Mouse (Mus musculus): ENCODE measurements around the gene Bco2. TPM values are rescaled to one million over a fixed set of nuclear protein-coding genes. Genes with fewer than 3 reads are reported as not detected.

Gene Bco2
- total RNA-seq (2022): 1 to 10 TPM; 3.2 to 5.4 (median 4.1) TPM

DNA sequence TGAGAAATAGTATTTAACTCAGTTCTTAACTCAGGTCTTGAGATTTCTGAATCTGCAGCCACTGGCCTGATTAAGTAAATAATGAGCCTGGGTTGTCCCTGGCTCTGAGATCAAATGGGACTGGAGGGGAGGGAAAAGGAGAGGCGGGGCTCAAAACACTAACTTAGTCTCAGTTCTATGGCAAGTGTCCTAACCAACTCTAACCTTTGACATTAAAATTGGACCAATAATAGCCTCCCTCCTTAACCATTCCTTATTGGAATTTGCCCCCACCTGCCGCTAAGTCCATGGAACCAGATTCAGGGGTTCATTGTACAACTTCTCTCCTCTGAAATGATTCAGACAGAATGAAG, at the start of gene Bco2:
Bco2 (minus strand) TSS at position 88 of the 353 bp plus-strand sequence.
- DNase-seq (ENCODE audit: low spot score in 2 of 2): no peak

DNA sequence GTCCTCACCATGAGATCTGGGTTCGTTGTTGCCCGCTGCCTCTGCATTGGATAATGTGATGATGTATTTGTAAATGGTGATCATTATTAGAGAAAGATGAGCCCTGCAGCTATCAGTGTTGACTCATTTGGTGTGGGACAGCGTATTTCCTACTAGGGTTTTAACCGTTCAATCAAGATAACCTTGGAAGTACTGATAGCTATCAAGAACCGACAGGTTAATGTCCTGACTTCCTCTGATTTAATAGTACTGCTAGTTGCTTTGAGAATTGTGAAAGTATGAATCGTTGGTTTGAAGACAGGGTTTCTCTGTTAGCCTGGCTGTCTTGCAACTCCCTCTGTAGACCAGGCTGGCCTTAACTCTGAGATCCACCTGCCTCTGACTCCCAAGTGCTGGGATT, 49.4 kb upstream of the Bco2 start:
- no peak for DNase-seq (ENCODE audit: low spot score in 2 of 2)

DNA sequence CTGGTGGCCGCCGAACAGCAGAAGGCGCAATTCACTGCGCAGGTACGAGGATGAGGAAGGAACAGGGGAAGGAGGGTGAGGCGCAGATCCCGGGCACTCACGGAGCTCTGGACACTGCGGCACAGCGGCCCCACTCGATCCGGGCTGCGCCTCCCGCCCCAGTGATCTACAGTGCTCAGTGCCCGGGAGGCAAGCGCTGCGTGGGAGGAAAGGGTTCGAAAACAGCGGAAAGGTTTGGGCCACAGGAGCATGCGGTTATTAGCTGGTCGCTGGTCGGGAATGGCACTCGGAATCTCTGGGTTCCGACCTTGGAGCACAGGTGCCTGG, 49.0 kb upstream of the Bco2 start:
- no peak for DNase-seq (ENCODE audit: low spot score in 2 of 2)

GRCm38 (mm10) chr9:50603189-50603997, 48.4 kb upstream of the Bco2 start, which contains the start of the genes Sdhd and Timm8b:
Gene Sdhd, minus strand, starts transcription at chr9:50603812.
Gene Timm8b, plus strand, starts transcription at chr9:50603910.
- peak; percentile 94 to 96 for DNase-seq (ENCODE audit: low spot score in 2 of 2)

GRCm38 (mm10) chr9:50602055-50602845, 47.3 kb upstream of the Bco2 start:
- DNase-seq (ENCODE audit: low spot score in 2 of 2): no peak

GRCm38 (mm10) chr9:50601536-50601935, 46.6 kb upstream of the Bco2 start:
- no peak for DNase-seq (ENCODE audit: low spot score in 2 of 2)

DNA sequence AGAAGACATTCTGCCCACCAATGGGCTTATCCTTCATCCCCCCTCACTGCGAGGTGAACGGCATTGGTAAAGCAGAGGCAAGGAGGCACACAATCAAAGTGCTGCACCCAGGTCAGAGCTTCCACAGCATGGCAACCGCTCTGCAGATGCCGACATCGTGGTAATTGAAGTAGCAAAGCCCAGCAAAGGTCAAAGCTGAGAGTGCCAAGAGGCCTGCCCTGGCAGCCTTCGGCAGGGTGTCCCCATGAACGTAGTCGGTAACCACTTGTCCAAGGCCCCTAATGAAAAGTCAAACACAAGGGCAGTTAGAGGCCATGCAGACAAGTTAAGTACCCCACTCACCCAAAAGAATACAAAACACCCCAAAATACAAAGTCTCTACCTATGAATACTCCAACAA, 42.0 kb upstream of the Bco2 start:
- DNase-seq (ENCODE audit: low spot score in 2 of 2): no peak

- DNase-seq (ENCODE audit: low spot score in 2 of 2): no peak
These were observed 39.9 kb upstream of the Bco2 start for GRCm38 (mm10) chr9:50594794-50595417.

DNA sequence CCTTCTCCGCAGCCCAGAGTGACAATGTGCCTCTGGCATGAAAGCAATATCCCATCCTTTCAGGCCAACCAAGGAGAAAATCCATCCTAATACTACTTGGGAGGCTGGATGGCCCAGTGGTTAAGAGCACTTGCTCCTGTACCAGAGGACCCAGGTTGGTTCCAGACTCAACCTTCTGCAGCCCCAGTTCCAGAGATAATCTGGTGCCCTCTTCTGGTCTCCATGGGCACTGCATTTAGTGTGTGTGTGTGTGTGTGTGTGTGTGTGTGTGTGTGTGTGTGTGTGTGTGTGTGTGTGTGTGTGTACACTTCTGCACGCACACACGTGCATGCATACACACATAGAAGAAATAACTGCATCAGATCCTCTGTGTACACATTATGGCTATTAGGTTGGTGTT, 38.6 kb upstream of the Bco2 start:
- no peak for DNase-seq (ENCODE audit: low spot score in 2 of 2)

- no peak for DNase-seq (ENCODE audit: low spot score in 2 of 2)
These were observed 38.0 kb upstream of the Bco2 start for GRCm38 (mm10) chr9:50592955-50593354.

DNA sequence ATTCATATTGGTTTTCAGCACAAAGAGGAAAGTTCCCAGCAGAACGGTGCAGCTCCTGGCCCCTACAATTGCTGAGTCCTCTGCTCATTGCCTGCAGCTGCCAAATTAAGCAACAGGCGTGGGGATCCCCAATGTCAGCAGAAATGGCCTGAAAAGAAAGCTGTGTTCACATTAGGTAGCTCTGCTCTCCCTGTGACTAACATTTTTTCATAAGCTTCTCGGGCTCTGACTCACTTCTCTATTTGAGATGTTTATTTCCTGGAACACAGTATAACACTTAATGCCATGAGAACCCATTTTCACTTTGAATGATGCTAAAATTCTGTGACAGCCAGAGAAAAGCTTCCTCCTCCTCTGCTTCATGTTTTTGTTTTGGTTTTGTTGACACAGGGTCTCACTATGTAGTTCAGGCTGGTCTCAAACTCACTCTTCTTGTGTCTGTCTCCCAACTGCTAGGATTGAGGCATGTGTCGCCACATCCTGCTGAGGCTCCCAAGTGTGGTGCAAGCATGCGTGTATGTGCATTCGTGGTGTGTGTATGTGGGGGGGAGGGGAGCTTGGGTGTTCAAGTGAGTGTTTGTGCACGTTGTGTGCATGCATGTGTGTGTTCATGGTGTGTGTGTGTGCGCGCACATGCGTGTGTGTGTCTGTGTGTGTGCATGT, 36.0 kb upstream of the Bco2 start:
- no peak for DNase-seq (ENCODE audit: low spot score in 2 of 2)

- DNase-seq (ENCODE audit: low spot score in 2 of 2): no peak
These were observed 32.0 kb upstream of the Bco2 start for GRCm38 (mm10) chr9:50586955-50587354.

DNA sequence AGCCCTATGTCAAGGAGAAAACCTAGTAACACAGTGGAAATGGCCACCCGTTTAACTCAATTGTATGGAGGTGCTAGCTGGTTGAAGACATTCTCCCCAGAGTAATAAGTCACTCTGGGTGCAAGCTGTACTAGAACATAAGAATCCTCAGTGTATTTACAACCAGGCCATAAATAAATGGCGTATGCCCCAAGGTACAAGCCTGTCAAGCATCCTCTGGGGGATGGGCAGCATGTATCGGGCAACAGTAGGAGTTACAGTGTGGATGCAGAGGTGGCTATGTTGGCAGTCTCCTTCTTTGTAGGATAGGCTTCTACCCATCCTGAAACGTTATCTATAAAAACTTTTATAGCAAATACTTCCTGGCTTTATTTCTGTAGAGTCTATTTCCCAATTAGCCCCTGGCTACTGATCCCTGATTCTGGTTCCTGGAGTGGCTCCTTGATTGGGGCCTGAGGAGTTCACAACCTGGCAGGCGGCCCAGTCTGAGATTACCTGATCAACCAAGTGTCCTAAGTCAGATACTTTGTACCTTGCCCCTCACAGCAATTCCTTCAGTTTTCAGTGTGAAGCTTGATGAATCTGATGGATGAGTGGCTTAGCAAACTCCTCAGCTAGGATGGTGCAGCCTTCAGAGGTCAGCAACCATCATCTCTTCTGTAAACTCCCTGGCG, 30.3 kb upstream of the Bco2 start:
- no peak for DNase-seq (ENCODE audit: low spot score in 2 of 2)

DNA sequence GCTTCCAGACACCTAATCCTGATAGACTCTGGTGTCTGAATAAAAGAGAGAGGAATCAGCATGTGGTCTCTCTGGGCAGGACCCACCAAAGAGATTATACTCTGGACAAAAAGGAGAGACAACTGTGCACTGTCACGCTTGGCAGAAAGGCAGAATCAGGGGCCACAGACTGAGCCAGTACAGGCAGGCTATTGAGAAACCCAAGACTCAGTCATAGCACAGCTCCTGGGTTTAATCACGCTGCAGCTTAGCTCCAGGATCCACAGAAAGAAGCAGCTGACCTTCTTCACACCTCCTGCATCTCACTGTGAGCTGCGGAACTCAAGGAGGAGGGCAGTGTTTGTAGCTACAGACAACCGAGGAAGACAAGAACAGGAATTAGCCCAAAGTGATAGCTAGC, 25.4 kb upstream of the Bco2 start:
- DNase-seq (ENCODE audit: low spot score in 2 of 2): no peak

DNA sequence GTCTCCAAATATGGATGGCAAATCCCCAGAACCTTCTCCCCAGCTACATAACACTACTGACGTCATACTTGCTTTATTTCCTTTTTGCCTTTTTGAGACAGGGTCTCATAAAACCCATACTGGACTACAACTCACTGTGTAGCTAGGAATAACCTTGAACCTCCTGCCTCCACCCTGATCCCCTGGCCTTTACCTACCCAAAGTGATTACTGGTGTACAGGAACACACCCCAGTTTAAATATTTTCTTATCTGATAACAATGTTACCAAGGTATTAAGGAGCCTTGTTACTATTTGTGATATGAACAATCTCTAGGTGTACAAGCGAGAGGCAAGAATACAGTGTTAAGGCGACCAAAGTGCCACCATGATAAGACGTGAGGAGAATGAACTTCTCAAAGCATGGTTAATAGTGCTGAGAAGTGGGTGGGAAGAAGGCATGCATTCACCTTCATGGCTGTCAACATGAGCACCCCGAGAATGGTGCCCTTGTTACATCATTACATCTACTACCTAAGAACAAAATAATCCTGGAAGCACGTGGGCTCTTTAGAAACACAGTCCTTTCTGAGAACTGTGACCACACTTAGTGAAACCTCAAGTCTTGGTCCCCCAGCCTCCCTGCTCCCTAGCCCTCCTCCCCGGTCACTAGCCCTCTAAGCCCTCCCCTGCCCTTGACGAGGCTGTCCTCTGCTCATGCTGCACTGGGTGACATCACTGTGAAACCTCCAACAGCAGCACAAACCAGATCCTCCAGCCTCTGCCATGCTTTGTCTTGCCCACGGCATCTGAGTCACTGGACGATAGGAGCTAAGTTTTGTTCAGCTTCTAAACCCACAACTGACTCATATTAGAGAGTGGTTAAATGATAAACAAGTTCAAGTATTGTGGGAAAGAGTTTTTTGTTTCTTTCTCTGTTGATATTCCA, 14.9 kb upstream of the Bco2 start:
- no peak for DNase-seq (ENCODE audit: low spot score in 2 of 2)

- DNase-seq (ENCODE audit: low spot score in 2 of 2): no peak
These were observed 12.9 kb upstream of the Bco2 start for GRCm38 (mm10) chr9:50567881-50568280.

- DNase-seq (ENCODE audit: low spot score in 2 of 2): no peak
These were observed 12.4 kb upstream of the Bco2 start for GRCm38 (mm10) chr9:50567372-50567771.

- DNase-seq (ENCODE audit: low spot score in 2 of 2): no peak
These were observed 11.0 kb upstream of the Bco2 start for GRCm38 (mm10) chr9:50565940-50566339.

- DNase-seq (ENCODE audit: low spot score in 2 of 2): no peak
These were observed 10.2 kb upstream of the Bco2 start for GRCm38 (mm10) chr9:50565173-50565572.

- DNase-seq (ENCODE audit: low spot score in 2 of 2): no peak
These were observed 7.0 kb upstream of the Bco2 start for GRCm38 (mm10) chr9:50561918-50562360.

Data from layer of hippocampus, adult 8-10 months (tissue).